Mouse (Mus musculus): ENCODE measurements at regions not wholly inside any gene's neighbourhood (a gene's known extent, or its start where the extent isn't known, plus 50 kb on each side); places are given as distances from the start of the nearest gene placed in this dataset.

GRCm38 (mm10) chr12:70577769-70578168, 124.9 kb downstream of the Tmx1 start:
- ATAC-seq: no peak
- H3K4me1 ChIP-seq (replicated peaks; ENCODE audit: control insufficient read depth, insufficient read depth, low read length): no peaks in the 10 kb centered on the region
- no peak overlapping the region for H3K4me2 ChIP-seq (ENCODE audit: low read length)
- no peak overlapping the region for H3K4me3 ChIP-seq (replicated peaks; ENCODE audit: low read length)
- no peaks in the 10 kb centered on the region for H3K27me3 ChIP-seq (replicated peaks; ENCODE audit: control insufficient read depth, insufficient read depth, low read length)
- peaks cover 1% of the 10 kb centered on the region; the same call in 1 of the 2 replicates for H3K9me3 ChIP-seq (ENCODE audit: control insufficient read depth, low read length)
- H3K9ac ChIP-seq (replicated peaks; ENCODE audit: low read depth, low read length): no peak overlapping the region
- WGBS: 82% methylated on average over 4 of the region's 4 CpGs
- H3K36me3 ChIP-seq (ENCODE audit: control insufficient read depth, insufficient read depth): no peaks in the 10 kb centered on the region
- no peak overlapping the region for H3K27ac ChIP-seq (ENCODE audit: low read length)

- no peak for ATAC-seq
- Histone ChIP-seq H3K9ac (replicated peaks; ENCODE audit: low read depth, low read length) (no peak overlapping the region), H3K27me3 (replicated peaks; ENCODE audit: control insufficient read depth, insufficient read depth, low read length) (no peaks in the 10 kb centered on the region), H3K9me3 (ENCODE audit: control insufficient read depth, low read length) (peaks cover 2% of the 10 kb centered on the region; the same call in 1 of the 2 replicates), H3K4me3 (replicated peaks; ENCODE audit: low read length) (no peak overlapping the region), H3K36me3 (ENCODE audit: control insufficient read depth, insufficient read depth) (no peaks in the 10 kb centered on the region), H3K27ac (ENCODE audit: low read length) (no peak overlapping the region), H3K4me1 (replicated peaks; ENCODE audit: control insufficient read depth, insufficient read depth, low read length) (no peaks in the 10 kb centered on the region), H3K4me2 (ENCODE audit: low read length) (no peak overlapping the region)
- WGBS: 44% methylated on average over 8 of the region's 8 CpGs
These were observed 126.5 kb downstream of the Tmx1 start for GRCm38 (mm10) chr12:70579328-70579905.

GRCm38 (mm10) chr12:70586181-70586580, 133.3 kb downstream of the Tmx1 start:
- 81% methylated on average over 2 of the region's 2 CpGs for WGBS
- Histone ChIP-seq H3K9ac (replicated peaks; ENCODE audit: low read depth, low read length) (no peak overlapping the region), H3K27ac (ENCODE audit: low read length) (no peak overlapping the region), H3K4me3 (replicated peaks; ENCODE audit: low read length) (no peak overlapping the region), H3K9me3 (ENCODE audit: control insufficient read depth, low read length) (peaks cover 2% of the 10 kb centered on the region; the same call in 1 of the 2 replicates), H3K4me2 (ENCODE audit: low read length) (no peak overlapping the region), H3K27me3 (replicated peaks; ENCODE audit: control insufficient read depth, insufficient read depth, low read length) (no peaks in the 10 kb centered on the region), H3K4me1 (replicated peaks; ENCODE audit: control insufficient read depth, insufficient read depth, low read length) (no peaks in the 10 kb centered on the region), H3K36me3 (ENCODE audit: control insufficient read depth, insufficient read depth) (no peaks in the 10 kb centered on the region)
- ATAC-seq: no peak

GRCm38 (mm10) chr12:70588234-70588633, 135.3 kb downstream of the Tmx1 start:
- WGBS: 85% methylated on average over 3 of the region's 3 CpGs
- H3K4me1 ChIP-seq (replicated peaks; ENCODE audit: control insufficient read depth, insufficient read depth, low read length): no peaks in the 10 kb centered on the region
- ATAC-seq: no peak
- H3K9me3 ChIP-seq (ENCODE audit: control insufficient read depth, low read length): no peaks in the 10 kb centered on the region
- H3K27ac ChIP-seq (ENCODE audit: low read length): no peak overlapping the region
- H3K9ac ChIP-seq (replicated peaks; ENCODE audit: low read depth, low read length): no peak overlapping the region
- no peaks in the 10 kb centered on the region for H3K27me3 ChIP-seq (replicated peaks; ENCODE audit: control insufficient read depth, insufficient read depth, low read length)
- H3K36me3 ChIP-seq (ENCODE audit: control insufficient read depth, insufficient read depth): no peaks in the 10 kb centered on the region
- no peak overlapping the region for H3K4me3 ChIP-seq (replicated peaks; ENCODE audit: low read length)
- no peak overlapping the region for H3K4me2 ChIP-seq (ENCODE audit: low read length)

- H3K4me1 ChIP-seq (replicated peaks; ENCODE audit: control insufficient read depth, insufficient read depth, low read length): no peaks in the 10 kb centered on the region
- no peak overlapping the region for H3K9ac ChIP-seq (replicated peaks; ENCODE audit: low read depth, low read length)
- H3K27me3 ChIP-seq (replicated peaks; ENCODE audit: control insufficient read depth, insufficient read depth, low read length): no peaks in the 10 kb centered on the region
- no peak overlapping the region for H3K27ac ChIP-seq (ENCODE audit: low read length)
- H3K4me3 ChIP-seq (replicated peaks; ENCODE audit: low read length): no peak overlapping the region
- ATAC-seq: no peak
- 84% methylated on average over 2 of the region's 2 CpGs for WGBS
- no peak overlapping the region for H3K4me2 ChIP-seq (ENCODE audit: low read length)
- H3K9me3 ChIP-seq (ENCODE audit: control insufficient read depth, low read length): no peaks in the 10 kb centered on the region
- H3K36me3 ChIP-seq (ENCODE audit: control insufficient read depth, insufficient read depth): no peaks in the 10 kb centered on the region
These were observed 136.4 kb downstream of the Tmx1 start for GRCm38 (mm10) chr12:70589315-70589742.

- no peak overlapping the region for H3K27ac ChIP-seq (ENCODE audit: low read length)
- no peak overlapping the region for H3K4me2 ChIP-seq (ENCODE audit: low read length)
- no peak overlapping the region for H3K4me3 ChIP-seq (replicated peaks; ENCODE audit: low read length)
- no peak overlapping the region for H3K9ac ChIP-seq (replicated peaks; ENCODE audit: low read depth, low read length)
- no peaks in the 10 kb centered on the region for H3K36me3 ChIP-seq (ENCODE audit: control insufficient read depth, insufficient read depth)
- no peaks in the 10 kb centered on the region for H3K4me1 ChIP-seq (replicated peaks; ENCODE audit: control insufficient read depth, insufficient read depth, low read length)
- WGBS: 74% methylated on average over 12 of the region's 12 CpGs
- H3K27me3 ChIP-seq (replicated peaks; ENCODE audit: control insufficient read depth, insufficient read depth, low read length): no peaks in the 10 kb centered on the region
- no peak for ATAC-seq
- no peaks in the 10 kb centered on the region for H3K9me3 ChIP-seq (ENCODE audit: control insufficient read depth, low read length)
These were observed 137.7 kb downstream of the Tmx1 start for GRCm38 (mm10) chr12:70590456-70591050.

GRCm38 (mm10) chr12:70592821-70593220, 139.9 kb downstream of the Tmx1 start:
- no peak for ATAC-seq
- no peaks in the 10 kb centered on the region for H3K27me3 ChIP-seq (replicated peaks; ENCODE audit: control insufficient read depth, insufficient read depth, low read length)
- H3K9ac ChIP-seq (replicated peaks; ENCODE audit: low read depth, low read length): no peak overlapping the region
- H3K4me3 ChIP-seq (replicated peaks; ENCODE audit: low read length): no peak overlapping the region
- 86% methylated on average over 4 of the region's 4 CpGs for WGBS
- no peak overlapping the region for H3K4me2 ChIP-seq (ENCODE audit: low read length)
- no peaks in the 10 kb centered on the region for H3K9me3 ChIP-seq (ENCODE audit: control insufficient read depth, low read length)
- H3K36me3 ChIP-seq (ENCODE audit: control insufficient read depth, insufficient read depth): no peaks in the 10 kb centered on the region
- no peak overlapping the region for H3K27ac ChIP-seq (ENCODE audit: low read length)
- H3K4me1 ChIP-seq (replicated peaks; ENCODE audit: control insufficient read depth, insufficient read depth, low read length): no peaks in the 10 kb centered on the region

GRCm38 (mm10) chr12:70598211-70598701, 145.4 kb downstream of the Tmx1 start:
- no peak overlapping the region for H3K9ac ChIP-seq (replicated peaks; ENCODE audit: low read depth, low read length)
- no peaks in the 10 kb centered on the region for H3K36me3 ChIP-seq (ENCODE audit: control insufficient read depth, insufficient read depth)
- H3K9me3 ChIP-seq (ENCODE audit: control insufficient read depth, low read length): no peaks in the 10 kb centered on the region
- WGBS: 85% methylated on average over 15 of the region's 15 CpGs
- H3K27me3 ChIP-seq (replicated peaks; ENCODE audit: control insufficient read depth, insufficient read depth, low read length): no peaks in the 10 kb centered on the region
- H3K4me3 ChIP-seq (replicated peaks; ENCODE audit: low read length): no peak overlapping the region
- H3K27ac ChIP-seq (ENCODE audit: low read length): no peak overlapping the region
- H3K4me1 ChIP-seq (replicated peaks; ENCODE audit: control insufficient read depth, insufficient read depth, low read length): no peaks in the 10 kb centered on the region
- no peak for ATAC-seq
- H3K4me2 ChIP-seq (ENCODE audit: low read length): no peak overlapping the region

GRCm38 (mm10) chr12:70599731-70600130, 146.8 kb downstream of the Tmx1 start:
- H3K4me3 ChIP-seq (replicated peaks; ENCODE audit: low read length): no peak overlapping the region
- H3K9me3 ChIP-seq (ENCODE audit: control insufficient read depth, low read length): no peaks in the 10 kb centered on the region
- no peak overlapping the region for H3K9ac ChIP-seq (replicated peaks; ENCODE audit: low read depth, low read length)
- 79% methylated on average over 6 of the region's 6 CpGs for WGBS
- H3K27ac ChIP-seq (ENCODE audit: low read length): no peak overlapping the region
- no peak for ATAC-seq
- H3K27me3 ChIP-seq (replicated peaks; ENCODE audit: control insufficient read depth, insufficient read depth, low read length): no peaks in the 10 kb centered on the region
- H3K4me2 ChIP-seq (ENCODE audit: low read length): no peak overlapping the region
- no peaks in the 10 kb centered on the region for H3K36me3 ChIP-seq (ENCODE audit: control insufficient read depth, insufficient read depth)
- no peaks in the 10 kb centered on the region for H3K4me1 ChIP-seq (replicated peaks; ENCODE audit: control insufficient read depth, insufficient read depth, low read length)
